Mouse (Mus musculus) retina, postnatal 1 day (tissue): ENCODE results near the gene Snapc4.
A peak's percentile ranks its signal among the peaks of the same experiment; 100 is the strongest.

Experiments
- DNase-seq: peaks from one replicate; pipeline ENCODE4 v3.0.0-alpha.2; 2012

The Snapc4 gene

GRCm38 (mm10) chr2:26368572-26368971, 11.9 kb downstream of the Snapc4 start:
- no peak for DNase-seq

GRCm38 (mm10) chr2:26367911-26368310, 12.5 kb downstream of the Snapc4 start:
- DNase-seq = no peak

DNA sequence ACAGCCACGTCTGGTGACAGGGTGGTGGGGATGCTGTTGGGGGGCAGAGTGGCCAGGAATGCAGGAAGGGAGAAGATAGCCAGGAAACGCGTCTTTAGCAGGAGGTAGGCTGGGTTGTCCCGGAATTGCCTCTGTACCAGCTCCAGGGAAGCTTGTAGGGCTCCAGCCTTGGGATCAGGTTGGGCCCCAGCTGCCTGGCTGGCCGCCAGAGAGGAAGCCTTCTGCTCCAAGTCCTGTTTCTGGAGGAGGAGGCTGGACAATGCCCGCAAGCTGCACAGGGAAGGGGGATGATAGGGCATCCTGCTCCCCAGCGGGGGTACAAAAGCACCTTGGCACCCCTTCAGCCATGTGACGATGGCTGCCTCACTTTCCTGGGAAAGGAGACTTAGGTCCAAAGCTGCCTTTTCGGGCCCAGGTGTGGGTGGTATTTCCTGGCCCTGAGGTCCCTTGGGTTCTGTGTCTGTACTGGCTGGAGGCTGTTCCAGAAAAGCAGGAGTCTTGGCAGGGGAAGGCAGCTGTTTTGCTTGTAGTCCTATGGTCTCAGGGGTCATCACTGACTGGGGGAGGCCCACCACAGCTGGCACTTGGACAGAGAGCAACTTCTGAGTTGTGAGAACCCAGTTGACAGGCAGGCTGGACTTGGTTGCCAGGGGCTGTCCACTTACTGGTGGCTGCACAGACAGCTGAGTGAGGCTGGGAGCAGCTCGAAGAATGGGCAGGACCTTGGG, 15.6 kb downstream of the Snapc4 start:
- no peak for DNase-seq

GRCm38 (mm10) chr2:26363481-26363880, 17.0 kb downstream of the Snapc4 start:
- DNase-seq = no peak

DNA sequence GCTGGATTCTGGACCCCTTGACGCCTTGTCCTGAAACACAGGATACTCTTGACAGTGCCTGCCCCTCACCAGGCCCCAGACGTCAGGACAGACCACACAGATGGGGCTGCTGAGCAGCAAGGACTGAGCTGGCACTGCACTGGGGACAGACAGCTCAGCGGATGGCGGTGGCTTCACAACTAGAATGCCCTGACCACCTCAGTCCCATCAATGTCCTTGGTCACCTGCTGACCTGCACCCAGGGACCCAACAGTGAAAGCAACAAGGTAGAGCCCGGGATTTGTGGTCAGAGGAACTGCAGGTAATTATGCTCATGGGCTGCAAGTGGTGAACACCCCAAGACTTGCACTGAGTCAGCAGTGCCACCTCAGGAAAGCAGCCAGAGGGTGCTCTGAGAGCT, 17.5 kb downstream of the Snapc4 start:
- DNase-seq = no peak

- DNase-seq = no peak
These were observed 19.7 kb downstream of the Snapc4 start, which contains the start of gene Card9 for GRCm38 (mm10) chr2:26360772-26361171. Gene Card9, minus strand, starts transcription at chr2:26360918.

DNA sequence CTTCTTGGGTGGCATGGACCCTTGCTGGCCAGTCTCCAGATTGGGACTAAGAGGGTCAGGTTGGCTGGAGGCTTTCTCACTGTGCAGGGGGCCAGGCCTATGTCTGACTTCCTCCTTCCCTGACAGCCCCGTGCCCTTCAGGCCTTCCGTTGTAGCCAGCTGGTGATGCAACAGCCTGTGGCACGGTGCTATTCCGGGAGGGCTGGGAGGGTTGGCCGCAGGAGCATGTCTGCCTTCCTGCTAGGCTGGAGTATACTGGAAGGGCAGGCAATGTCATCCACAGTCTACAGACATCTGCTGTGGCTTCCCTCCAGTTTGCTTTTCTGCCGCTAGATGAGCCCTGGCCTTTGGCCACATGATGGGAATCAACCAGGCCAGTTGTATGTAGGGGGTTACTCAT, 20.5 kb downstream of the Snapc4 start:
- no peak for DNase-seq

DNA sequence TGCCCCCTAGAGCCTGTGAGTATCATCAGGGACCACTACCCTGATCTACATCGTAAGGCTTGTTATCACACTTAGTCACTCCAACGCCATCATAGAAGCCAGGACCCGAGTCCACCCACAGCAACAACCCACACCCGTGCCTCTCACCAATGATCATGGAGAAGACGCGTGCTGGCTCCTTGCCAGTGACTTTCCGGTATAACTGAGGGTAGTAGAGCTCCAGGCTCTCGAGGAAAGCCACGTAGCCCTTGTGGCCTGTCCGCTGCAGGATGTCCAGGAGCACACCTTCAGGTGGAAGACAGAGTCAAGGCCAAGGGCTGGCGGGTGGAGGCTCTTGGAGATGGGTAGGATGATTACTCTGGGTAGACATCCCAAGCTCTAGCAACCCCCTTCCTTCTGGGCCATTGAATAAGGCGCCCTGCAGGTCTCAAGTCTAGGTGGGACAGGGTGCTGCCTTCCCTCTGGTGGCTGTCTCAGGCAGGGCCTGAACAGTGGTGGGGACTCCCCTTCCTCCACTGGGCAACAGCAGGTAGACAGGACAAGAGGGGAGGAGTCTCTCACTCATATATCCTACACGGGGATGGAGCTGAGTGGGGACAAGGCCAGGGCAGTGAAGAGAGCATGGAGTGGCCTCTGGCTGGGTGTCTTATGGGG, 21.7 kb downstream of the Snapc4 start:
- no peak for DNase-seq

- DNase-seq = no peak
These were observed 23.0 kb downstream of the Snapc4 start for GRCm38 (mm10) chr2:26357484-26357883.

GRCm38 (mm10) chr2:26356678-26357077, 23.8 kb downstream of the Snapc4 start:
- no peak for DNase-seq

DNA sequence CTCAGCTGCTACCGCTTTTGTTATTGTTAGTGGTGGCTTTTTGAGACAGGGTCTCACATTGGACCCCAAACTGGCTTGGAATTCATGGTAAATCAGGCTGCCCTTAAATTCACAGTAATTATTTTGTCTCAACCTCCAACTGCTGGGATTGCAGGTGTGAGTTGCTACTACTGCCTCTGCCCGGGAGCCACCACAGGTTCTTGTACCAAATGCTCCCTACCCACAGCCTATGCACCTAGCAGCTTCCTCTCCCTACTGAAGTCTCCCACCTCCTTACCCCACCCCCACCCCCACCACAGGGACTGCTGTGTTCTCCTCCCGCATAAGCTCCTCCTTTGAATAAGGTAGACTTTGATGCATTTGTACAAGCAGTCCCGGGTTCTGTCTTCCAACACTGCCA, 24.2 kb downstream of the Snapc4 start:
- DNase-seq = no peak

DNA sequence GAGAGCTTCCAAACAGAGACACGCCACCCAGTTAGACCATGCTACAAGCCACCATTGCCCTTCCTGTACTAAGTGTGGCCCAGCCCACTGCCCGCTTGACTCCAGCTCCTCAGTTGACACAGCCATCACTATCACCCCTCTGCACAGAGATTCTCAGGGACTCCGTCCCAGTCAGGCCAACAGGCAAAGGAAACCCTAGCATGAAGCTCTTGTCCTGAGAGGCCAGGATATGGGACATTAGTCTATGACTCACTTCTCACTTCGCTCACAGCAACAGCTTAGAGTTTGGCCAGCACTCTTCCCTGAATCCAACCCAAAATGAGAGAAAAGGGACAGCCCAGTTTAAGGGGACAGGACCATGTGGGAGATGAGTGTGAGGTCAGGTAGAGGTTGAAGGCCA, 26.1 kb downstream of the Snapc4 start:
- no peak for DNase-seq

GRCm38 (mm10) chr2:26353066-26353980, 27.1 kb downstream of the Snapc4 start:
- DNase-seq = no peak

DNA sequence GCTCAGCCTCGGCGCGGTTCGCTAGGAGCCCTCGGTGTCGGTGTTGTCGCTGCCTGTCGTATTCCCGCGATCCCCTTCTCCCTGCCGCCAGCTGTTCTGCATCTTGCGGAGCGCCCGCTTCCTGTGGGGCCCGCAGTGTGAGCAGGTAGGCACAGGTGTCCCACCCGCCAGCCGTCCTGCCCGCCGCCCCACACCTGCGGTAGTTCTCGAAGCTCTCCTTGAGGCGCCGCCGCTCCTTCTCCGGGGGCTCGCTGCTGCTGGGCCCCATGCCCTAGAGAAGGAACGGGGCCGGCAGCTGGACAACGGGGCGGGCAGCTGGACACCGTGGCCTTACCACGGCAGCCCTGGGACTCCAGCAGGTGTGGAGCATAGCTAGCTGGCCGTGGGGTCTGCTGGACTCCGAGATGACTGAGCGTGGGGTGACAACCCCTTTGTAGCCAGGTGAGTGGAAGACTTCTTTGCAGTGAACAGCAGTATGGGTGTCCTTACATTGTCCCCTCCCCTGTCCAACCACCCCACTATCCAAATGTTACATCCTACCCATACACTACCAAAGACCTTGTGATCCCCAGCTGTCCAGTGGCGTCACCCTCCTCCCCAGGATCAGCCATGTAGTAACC, 28.1 kb downstream of the Snapc4 start:
- no peak for DNase-seq

GRCm38 (mm10) chr2:26351358-26352290, 28.8 kb downstream of the Snapc4 start, which contains the start of gene Dnlz:
Gene Dnlz, minus strand, starts transcription at chr2:26352110.
- peak; percentile 95 for DNase-seq

DNA sequence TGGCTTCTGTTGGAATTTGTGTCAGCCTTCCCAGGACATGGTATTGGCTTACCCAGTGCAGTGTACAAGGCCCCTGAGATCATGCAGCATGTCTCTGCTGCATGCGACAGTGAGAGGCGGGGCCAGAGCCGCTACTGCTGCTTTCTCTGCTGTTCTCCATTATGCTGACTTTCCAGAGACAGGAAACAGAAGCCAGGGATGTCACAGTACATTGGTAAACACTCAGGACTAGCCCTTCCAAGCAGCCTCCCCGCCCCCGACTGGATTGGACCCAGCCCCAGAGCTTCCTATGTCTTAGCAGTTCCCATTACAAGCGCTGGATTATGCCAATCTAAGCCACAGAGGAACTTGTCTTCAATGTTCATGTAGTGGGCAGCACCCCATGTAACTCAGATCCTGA, 32.2 kb downstream of the Snapc4 start:
- no peak for DNase-seq

- DNase-seq = no peak
These were observed 37.6 kb downstream of the Snapc4 start for GRCm38 (mm10) chr2:26342609-26343490.

DNA sequence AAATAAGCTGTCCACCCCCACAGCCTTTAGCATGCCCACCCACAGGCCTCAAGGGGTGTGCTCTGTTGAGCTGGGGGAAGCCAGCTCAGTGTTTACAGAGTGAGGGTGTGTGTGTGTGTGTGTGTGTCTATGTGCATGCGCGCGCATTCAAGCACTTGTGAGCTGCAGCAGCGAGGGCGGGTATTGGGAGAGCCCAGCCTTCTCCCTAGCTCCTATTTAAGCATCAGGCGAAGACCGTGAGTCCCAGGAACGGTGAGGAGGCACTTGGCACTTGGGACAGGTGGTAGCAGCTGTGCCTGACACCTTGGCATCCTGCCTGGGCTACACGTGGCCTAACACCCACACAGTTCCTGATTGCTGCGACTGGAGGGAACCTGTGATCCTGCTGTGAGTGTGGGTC, 38.4 kb downstream of the Snapc4 start:
- DNase-seq = no peak

- DNase-seq = no peak
These were observed 38.9 kb downstream of the Snapc4 start for GRCm38 (mm10) chr2:26341510-26341981.

DNA sequence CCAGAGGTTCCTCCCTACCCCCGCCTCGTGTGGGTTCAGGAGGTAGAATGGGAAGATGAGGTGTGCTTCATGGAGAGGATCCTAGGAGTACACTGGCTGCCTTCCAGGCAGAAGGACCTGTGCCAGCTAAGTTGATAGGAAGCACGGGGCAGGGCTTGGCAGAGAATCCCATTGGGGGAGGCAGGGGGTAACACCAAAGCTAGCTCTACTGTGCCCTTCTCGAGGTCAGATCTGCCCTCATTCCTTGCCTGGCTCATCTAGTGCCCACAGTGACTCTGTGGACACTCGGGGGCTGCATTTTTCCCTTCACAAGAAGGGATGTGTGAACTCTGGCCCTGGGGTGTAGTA, 41.3 kb downstream of the Snapc4 start:
- no peak for DNase-seq
